Mouse (Mus musculus) duodenum, adult 2 months (tissue): Measurements from ENCODE around the gene Hs3st6. TPM values are rescaled to one million over a fixed set of nuclear protein-coding genes. Genes with fewer than 3 reads are reported as not detected.

Experiments
- polyA plus RNA-seq: library from polyadenylated mRNA; depleted of rRNA; stranded (reverse); fragments of >200 nt; gene quantifications from 2 replicates; pipeline ENCODE4 v1.2.3, GENCODE M21; 2012; ENCODE audit warnings: low replicate concordance; rRNA removed

The Hs3st6 gene
- 2.6 and 10.6 TPM in 2 replicates for polyA plus RNA-seq

DNA sequence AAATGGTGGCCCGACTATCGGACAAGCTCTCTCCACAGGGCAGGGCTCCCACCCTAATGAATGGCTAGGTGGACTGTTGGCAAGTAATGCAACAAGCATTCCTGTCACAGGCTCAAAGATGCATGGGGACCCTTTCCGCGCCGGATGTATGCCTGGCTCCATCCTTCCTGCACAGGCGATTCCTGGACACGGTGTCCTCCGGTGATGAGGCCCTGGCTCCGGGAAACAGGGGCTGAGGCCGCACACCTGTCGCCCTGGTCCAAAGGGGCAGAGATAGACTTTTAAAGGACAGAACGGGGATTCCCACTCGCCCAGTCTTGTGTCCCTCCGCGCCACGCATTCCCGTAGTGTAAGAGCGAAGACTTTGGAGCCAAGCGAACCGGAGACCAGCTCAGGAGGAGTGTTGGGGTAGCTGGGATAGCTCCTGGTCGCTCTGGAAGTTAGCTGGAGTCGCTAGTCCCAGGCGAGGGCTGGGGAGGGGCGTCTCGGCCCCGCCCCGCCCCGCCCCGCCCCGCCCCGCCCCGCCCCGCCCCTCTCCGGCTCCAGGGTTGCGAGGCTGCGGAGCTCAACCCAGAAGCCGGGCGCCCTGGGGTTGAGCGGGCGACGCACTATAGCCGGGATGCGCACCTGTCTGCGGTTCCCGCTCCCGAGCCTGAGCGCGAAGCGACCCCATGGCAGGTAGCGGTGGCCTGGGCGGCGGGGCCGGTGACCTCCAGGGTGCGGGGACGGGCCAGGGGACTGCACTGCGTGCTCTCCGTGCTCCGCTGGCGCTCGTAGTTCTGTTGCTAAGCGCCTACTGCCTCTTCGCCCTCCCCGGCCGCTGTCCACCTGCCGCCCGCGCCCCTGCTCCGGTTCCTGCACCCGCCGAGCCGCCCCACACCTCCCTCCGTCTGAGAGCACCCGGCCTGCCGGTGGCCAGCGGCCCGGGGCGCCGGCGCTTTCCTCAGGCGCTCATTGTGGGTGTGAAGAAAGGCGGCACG lies at the start of gene Hs3st6:
Gene Hs3st6 (plus strand): TSS at position 574 of the 980 bp plus-strand sequence.

GRCm38 (mm10) chr17:24706982-24707800 lies 45.6 kb upstream of the Hs3st6 start, which contains the start of gene Tbl3:
Gene Tbl3, minus strand, starts transcription at chr17:24707660.

DNA sequence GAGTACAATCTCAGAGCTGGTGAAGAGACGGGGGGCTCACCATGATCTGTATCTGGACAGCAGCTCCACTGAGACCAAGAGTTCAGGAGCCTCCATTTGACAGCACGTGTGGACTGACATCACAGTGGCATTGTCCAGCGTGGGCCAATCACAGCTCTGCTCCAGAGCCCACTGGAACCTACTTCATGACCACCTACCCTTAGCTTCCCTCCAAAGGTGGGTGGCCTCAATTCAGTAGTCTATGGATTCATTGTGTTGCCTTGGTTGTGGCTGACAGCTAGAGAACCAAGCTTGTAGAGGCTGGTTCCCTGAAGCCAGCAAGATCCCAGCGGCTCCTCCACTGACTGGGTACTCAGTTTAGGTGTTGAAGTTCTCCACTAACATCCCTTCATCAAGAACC lies 34.8 kb upstream of the Hs3st6 start, which contains the start of the genes Rnf151 and Rps2:
Gene Rnf151 (minus strand): TSS at position 121 of the 400 bp plus-strand sequence.
Gene Rps2 (plus strand): TSS at position 174 of the 400 bp plus-strand sequence.

DNA sequence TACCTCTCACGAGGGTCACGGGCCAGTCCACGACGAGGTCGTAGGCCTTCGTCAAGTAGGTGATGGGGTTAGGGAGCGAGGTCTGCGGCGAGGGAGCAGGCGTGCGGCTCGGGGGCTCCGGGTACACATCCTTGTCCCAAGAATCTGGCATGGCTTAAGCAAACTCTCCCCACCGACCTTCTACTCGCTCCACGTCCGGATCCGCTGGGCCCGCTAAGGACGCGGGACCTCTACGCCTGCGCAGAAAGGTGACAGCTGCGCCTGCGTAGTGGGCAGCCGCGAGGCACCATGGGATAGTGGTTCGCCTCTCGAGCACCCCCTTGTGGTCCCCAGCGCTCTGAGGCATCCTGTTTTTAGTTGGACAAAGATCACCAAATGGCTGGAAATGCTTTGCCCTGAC lies 28.6 kb upstream of the Hs3st6 start, which contains the start of gene Ndufb10:
Gene Ndufb10 (minus strand): TSS at position 295 of the 400 bp plus-strand sequence.

GRCm38 (mm10) chr17:24727618-24728017 lies 25.2 kb upstream of the Hs3st6 start, which contains the start of gene Rpl3l:
Gene Rpl3l, plus strand, starts transcription at chr17:24727820.

DNA sequence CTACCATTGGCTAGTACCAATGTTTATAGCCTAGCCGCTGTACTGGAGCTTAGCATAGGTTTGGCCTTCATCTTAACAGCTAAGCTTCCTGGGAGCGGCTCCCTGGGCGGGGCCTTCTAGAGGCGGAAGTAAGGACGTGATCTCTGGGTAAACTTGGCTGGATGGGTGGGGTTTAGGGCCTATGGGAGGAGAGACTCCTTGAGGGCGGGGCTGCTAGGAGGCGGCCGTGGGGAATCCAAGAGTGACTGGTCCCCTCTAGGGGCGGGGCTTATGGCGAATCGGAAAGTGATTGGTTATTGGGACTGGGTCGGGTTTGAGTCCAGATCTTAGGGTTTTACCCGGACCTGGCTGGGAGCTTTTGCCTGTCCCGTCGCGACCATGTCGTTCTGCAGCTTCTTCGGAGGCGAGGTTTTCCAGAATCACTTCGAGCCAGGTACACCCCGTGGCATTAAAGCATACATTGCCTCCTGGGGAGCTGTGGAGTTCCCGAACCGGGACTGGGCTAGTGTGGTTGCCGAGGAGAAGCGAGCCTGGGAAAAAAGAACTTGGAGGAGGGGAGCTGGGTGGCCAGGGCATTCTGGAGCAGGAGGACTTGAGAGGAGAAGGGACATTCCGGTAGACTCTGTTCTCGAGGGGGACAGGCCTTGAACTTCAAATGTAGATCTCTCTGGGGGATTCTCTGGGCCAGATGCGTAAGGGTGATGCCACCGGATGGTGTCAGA lies 16.3 kb upstream of the Hs3st6 start, which contains the start of gene Msrb1:
Gene Msrb1 (plus strand): TSS at position 313 of the 722 bp plus-strand sequence.

DNA sequence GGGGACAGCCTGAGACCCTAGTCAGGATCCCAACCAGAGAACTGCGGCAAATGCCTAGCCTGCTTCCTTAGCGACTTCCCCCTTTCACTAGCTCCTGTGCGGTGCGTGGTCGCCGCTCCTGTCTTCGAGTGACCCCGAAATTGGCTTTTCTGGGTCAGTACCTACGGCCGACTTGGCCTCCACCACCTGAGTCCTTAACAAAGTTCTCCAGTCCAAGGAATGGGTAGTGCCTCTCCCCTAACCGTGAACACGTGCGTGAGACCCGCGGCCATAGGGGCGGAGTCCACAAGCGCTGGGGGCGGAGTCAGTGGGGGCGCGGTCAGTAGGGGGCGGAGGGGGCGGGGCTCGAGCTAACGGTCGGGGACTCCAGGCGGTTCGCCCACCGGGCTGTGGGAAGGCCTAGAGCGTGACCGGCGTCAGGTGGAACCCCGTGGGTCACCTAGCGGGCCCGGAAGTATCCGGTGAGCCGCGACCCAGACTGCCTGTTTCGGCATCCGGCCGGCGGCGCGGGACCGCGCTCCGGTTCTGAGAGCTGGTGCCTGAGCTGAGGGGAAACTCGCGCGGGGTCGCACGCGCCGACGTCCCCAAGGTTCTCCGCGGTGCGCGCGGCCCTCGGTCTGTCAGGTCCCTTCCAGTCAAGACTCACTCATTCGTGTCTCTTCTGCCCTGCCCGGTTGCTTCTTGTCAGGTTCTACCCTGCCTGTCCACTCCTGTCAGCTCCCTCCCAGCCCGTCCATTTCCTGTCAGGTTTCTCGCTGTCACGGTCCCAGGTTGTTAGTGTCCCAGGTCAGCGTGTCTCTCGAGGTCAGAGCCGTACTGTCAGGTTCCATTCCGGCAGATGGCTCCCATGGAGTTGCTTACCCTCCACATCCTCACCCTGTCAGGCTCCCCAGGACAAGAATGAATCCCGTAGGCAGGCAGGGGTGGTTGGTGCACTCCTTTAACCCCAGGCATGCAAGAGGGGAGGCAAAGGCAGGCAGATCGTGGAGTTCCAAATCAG lies 51.5 kb downstream of the Hs3st6 start, which contains the start of gene Meiob:
Gene Meiob (plus strand): TSS at position 338 of the 1,000 bp plus-strand sequence.

Other genes with a start within 250 kb of the Hs3st6 start
- gene Traf7, start 225.1 kb upstream of the Hs3st6 start, polyA plus RNA-seq: 119 and 120 TPM in 2 replicates
- gene Rab26, start 218.8 kb upstream of the Hs3st6 start, polyA plus RNA-seq: 0.20 and 1.8 TPM in 2 replicates
- 21.0 and 30.2 TPM in 2 replicates for gene Pkd1, start 203.2 kb upstream of the Hs3st6 start, polyA plus RNA-seq
- 72.8 and 85.7 TPM in 2 replicates for gene Tsc2, start 120.4 kb upstream of the Hs3st6 start, polyA plus RNA-seq
- 4.7 and 4.9 TPM in 2 replicates for gene Nthl1, start 120.3 kb upstream of the Hs3st6 start, polyA plus RNA-seq
- gene Slc9a3r2, start 102.7 kb upstream of the Hs3st6 start, polyA plus RNA-seq: 52.1 and 54.9 TPM in 2 replicates
- 2.5 TPM in 1 of 2 replicates, not detected in the other for gene Npw, start 94.5 kb upstream of the Hs3st6 start, polyA plus RNA-seq
- gene Zfp598, start 83.3 kb upstream of the Hs3st6 start, polyA plus RNA-seq: 59.0 and 79.0 TPM in 2 replicates
- gene Syngr3, start 63.0 kb upstream of the Hs3st6 start, polyA plus RNA-seq: 1.7 and 2.1 TPM in 2 replicates
- gene Gfer, start 56.8 kb upstream of the Hs3st6 start, polyA plus RNA-seq: 30.1 and 63.4 TPM in 2 replicates
- gene Noxo1, start 56.8 kb upstream of the Hs3st6 start, polyA plus RNA-seq: 76.2 and 104 TPM in 2 replicates
- gene Tbl3, start 45.3 kb upstream of the Hs3st6 start, polyA plus RNA-seq: 36.0 and 44.8 TPM in 2 replicates
- 0.34 TPM in 1 of 2 replicates, not detected in the other for gene Rnf151, start 34.9 kb upstream of the Hs3st6 start, polyA plus RNA-seq
- 3,070 and 3,555 TPM in 2 replicates for gene Rps2, start 34.9 kb upstream of the Hs3st6 start, polyA plus RNA-seq
- gene Ndufb10, start 28.5 kb upstream of the Hs3st6 start, polyA plus RNA-seq: 314 and 554 TPM in 2 replicates
- not detected in 2 replicates for gene Rpl3l, start 25.2 kb upstream of the Hs3st6 start, polyA plus RNA-seq
- 71.2 and 109 TPM in 2 replicates for gene Msrb1, start 16.3 kb upstream of the Hs3st6 start, polyA plus RNA-seq
- not detected in 2 replicates for gene Meiob, start 51.3 kb downstream of the Hs3st6 start, polyA plus RNA-seq
- gene Hagh, start 87.2 kb downstream of the Hs3st6 start, polyA plus RNA-seq: 213 and 369 TPM in 2 replicates
- gene Fahd1, start 97.4 kb downstream of the Hs3st6 start, polyA plus RNA-seq: 75.3 and 166 TPM in 2 replicates
- 1.0 and 2.1 TPM in 2 replicates for gene Igfals, start 113.0 kb downstream of the Hs3st6 start, polyA plus RNA-seq
- gene Nubp2, start 133.4 kb downstream of the Hs3st6 start, polyA plus RNA-seq: 27.8 and 31.6 TPM in 2 replicates
- gene Spsb3, start 133.7 kb downstream of the Hs3st6 start, polyA plus RNA-seq: 86.7 and 115 TPM in 2 replicates
- 20.8 and 32.6 TPM in 2 replicates for gene Eme2, start 142.1 kb downstream of the Hs3st6 start, polyA plus RNA-seq
- gene Mrps34, start 142.1 kb downstream of the Hs3st6 start, polyA plus RNA-seq: 189 and 532 TPM in 2 replicates
- gene Nme3, start 143.5 kb downstream of the Hs3st6 start, polyA plus RNA-seq: 34.1 and 43.8 TPM in 2 replicates
- gene Mapk8ip3, start 184.0 kb downstream of the Hs3st6 start, polyA plus RNA-seq: 36.5 and 57.9 TPM in 2 replicates
- gene Jpt2, start 207.7 kb downstream of the Hs3st6 start, polyA plus RNA-seq: 6.7 and 8.4 TPM in 2 replicates